Mouse (Mus musculus): ENCODE data around the gene Man2a1. TPM values are rescaled to one million over a fixed set of nuclear protein-coding genes. Genes with fewer than 3 reads are reported as not detected.
A peak's percentile ranks its signal among the peaks of the same experiment; 100 is the strongest.
"Not testable (repeated sequence)": the region's sequence is repeated elsewhere in the genome, so short reads cannot be mapped to it uniquely, and the experiment has no call there.

Gene Man2a1
- polyA plus RNA-seq, 1 experiment, result 1.2 TPM

DNA sequence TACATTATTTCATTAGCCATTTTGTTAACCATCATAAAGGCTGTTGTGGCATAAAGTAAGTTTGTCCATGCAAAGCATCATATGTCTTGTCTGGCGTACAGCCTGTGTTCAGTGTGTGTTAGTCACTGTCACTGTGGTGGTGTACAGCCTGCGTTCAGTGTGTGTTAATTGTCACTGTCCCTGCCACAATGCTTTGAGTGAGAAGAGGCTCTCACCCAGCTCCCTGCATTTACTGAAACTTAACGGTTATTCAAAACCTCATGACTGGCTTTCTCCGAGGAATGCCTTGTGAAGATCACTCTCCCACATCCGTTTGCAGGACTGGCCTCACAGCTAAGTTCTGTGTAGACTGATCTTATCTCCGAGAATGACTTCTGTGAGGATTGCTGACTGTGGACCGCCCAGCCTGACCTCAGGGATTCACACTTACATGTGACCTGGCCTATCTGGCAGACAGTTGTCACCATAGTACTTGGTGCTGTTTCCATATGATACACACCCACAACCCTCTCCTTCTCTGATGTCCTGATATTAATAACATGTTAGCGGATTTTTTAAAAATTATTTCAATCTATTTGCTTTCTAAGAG lies 146.2 kb downstream of the Man2a1 start:
- Histone ChIP-seq H3K4me1 (peaks cover 4% of the 10 kb centered on the region; the same call in 1 of the 2 replicates), H3K27me3 (replicated peaks) (no peaks in the 10 kb centered on the region), H3K4me3 (replicated peaks) (no peak overlapping the region), H3K36me3 (replicated peaks; ENCODE audit: low read length) (peaks cover 68% of the 10 kb centered on the region), H3K9me3 (peaks cover 10% of the 10 kb centered on the region)
- TF ChIP-seq GATA1 (IDR thresholded peaks at IDR 0.05; ENCODE audit: borderline replicate concordance, low read length) (no peak), FLI1 (IDR thresholded peaks at IDR 0.05; ENCODE audit: low read length) (no peak)

DNA sequence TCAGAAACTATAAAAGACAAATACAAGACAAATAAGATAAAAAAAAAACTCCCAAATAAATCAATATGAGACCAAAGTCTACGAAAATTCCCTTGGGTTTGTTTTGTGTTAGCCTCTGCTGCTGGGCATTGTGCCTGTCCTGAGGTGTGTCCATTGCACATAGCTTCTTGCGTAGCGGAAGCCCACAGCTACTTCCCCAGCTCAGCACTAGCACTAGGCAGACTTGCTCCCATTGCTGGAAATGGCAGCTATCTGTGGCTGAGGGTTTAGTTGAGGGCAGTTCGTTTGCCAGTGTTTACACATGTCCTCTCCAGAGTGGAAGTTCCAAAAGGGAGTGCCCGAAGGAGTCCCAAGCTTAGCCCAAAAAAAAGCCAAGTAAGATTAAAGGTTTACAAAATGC lies 146.9 kb downstream of the Man2a1 start:
- no peaks in the 10 kb centered on the region for H3K27me3 ChIP-seq (replicated peaks)
- peaks cover 4% of the 10 kb centered on the region; the same call in 1 of the 2 replicates for H3K4me1 ChIP-seq
- H3K36me3 ChIP-seq (replicated peaks; ENCODE audit: low read length), result peaks cover 61% of the 10 kb centered on the region
- no peak overlapping the region for H3K4me3 ChIP-seq (replicated peaks)
- TF ChIP-seq GATA1 (IDR thresholded peaks at IDR 0.05; ENCODE audit: borderline replicate concordance, low read length) (no peak), FLI1 (IDR thresholded peaks at IDR 0.05; ENCODE audit: low read length) (no peak)
- peaks cover 10% of the 10 kb centered on the region for H3K9me3 ChIP-seq

DNA sequence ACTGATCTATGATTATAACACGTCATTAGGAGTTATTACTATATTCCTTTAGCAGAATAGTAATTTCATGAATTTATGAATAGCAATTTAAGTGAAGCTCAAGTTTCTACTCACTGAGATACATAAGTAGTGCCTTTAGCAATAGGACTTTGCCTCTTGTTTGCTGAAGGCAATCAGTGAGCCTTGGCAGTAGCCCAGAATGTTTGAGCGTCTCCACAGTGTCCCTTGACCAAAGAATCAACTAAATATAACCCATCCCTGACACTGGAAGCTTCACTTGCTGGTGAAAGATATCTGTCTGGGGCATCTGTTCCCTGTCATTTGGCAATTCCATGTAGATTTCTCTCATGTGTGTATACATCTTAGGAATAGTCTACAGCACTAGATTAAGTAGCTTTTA lies 147.6 kb downstream of the Man2a1 start:
- H3K9me3 ChIP-seq, result peaks cover 10% of the 10 kb centered on the region
- H3K27me3 ChIP-seq (replicated peaks), result no peaks in the 10 kb centered on the region
- no peak overlapping the region for H3K4me3 ChIP-seq (replicated peaks)
- TF ChIP-seq FLI1 (IDR thresholded peaks at IDR 0.05; ENCODE audit: low read length) (no peak), GATA1 (IDR thresholded peaks at IDR 0.05; ENCODE audit: borderline replicate concordance, low read length) (no peak)
- peaks cover 54% of the 10 kb centered on the region for H3K36me3 ChIP-seq (replicated peaks; ENCODE audit: low read length)
- peaks cover 4% of the 10 kb centered on the region; the same call in 1 of the 2 replicates for H3K4me1 ChIP-seq

DNA sequence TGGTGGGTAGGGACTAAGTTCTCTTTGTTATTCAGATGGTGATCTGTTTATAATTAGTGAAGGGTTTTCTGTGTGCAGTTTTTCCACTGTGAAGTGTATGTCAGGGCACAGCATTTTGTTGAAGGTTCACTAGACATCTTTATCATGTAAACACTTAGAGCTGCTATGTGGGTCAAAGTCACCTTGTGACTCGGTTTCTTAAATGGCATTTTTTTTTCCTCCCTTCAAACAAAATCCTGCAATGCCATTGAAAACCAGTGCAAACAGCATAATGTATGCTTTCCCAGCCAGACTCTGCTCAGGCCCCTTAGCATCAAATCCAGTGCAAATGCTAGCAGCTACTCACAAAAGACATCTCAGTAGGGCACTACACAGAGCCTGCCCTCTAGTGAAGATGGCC lies 148.6 kb downstream of the Man2a1 start:
- Histone ChIP-seq H3K36me3 (replicated peaks; ENCODE audit: low read length) (peaks cover 44% of the 10 kb centered on the region), H3K4me3 (replicated peaks) (no peak overlapping the region), H3K9me3 (peaks cover 10% of the 10 kb centered on the region), H3K27me3 (replicated peaks) (no peaks in the 10 kb centered on the region), H3K4me1 (peaks cover 13% of the 10 kb centered on the region)
- TF ChIP-seq GATA1 (IDR thresholded peaks at IDR 0.05; ENCODE audit: borderline replicate concordance, low read length), result no peak
- TF ChIP-seq FLI1 (IDR thresholded peaks at IDR 0.05; ENCODE audit: low read length), result no peak

DNA sequence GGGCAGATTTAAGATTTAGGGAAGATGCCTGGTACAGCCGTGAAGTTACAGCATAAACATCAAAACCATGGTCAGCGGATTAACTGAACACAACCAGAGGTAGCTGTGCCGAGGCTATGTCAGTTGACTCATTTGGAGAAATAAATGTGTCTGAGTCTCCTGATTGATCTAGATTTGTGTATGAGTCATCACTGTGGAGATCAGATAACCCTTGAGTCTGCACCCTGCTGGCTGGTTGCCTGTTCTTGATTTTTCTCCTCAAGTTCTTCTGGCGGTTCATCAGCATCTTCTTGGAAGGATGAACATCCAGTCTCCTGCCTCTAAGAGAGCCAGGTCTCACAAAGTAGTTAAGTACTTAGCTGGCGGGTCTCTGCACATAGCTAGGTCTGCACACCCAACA lies 150.7 kb downstream of the Man2a1 start:
- peaks cover 19% of the 10 kb centered on the region for H3K4me1 ChIP-seq
- H3K4me3 ChIP-seq (replicated peaks), result no peak overlapping the region
- peaks cover 24% of the 10 kb centered on the region for H3K36me3 ChIP-seq (replicated peaks; ENCODE audit: low read length)
- H3K9me3 ChIP-seq, result no peaks in the 10 kb centered on the region
- TF ChIP-seq GATA1 (IDR thresholded peaks at IDR 0.05; ENCODE audit: borderline replicate concordance, low read length) (no peak), FLI1 (IDR thresholded peaks at IDR 0.05; ENCODE audit: low read length) (no peak)
- H3K27me3 ChIP-seq (replicated peaks), result no peaks in the 10 kb centered on the region

DNA sequence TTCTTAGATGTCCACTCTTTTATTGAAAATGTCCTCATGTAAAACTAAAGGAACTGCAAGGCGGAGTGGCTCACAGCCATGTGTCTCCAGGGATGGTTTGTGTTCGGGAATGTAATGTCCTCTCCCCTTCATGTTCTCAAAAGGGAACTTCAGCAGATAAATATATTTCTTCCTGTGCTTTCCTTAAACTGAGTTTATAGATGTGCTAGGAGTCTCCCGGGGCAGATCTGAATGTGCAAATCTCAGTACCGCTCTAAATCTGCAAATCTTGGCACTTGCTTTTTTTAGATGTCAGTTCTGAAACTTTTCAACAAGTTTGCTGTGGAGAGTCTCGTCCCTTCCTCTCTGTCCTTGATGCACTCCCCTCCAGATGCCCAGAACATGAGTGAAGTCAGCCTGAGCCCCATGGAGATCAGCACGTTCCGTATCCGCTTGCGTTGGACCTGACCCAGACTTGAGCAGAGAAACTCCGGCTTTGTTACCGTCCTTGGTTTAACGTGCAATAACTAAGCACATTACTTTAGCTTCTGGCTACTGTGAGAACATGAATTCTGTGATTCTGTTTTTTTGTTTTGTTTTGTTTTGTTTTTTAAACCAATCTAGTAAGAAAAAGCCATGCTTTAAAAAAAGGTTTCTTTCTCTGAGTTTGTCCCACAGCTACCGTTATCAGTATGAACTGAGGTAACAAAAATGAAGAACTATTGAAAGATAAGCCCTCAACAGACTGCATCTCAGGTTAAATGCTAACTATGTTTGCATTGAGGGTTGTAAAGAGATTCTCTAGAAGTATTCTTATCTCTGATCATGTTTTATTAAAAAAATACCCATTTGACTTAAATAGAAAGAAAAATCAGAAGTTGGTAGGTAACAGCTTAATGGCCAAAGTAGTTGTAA lies 151.8 kb downstream of the Man2a1 start:
- TF ChIP-seq FLI1 (IDR thresholded peaks at IDR 0.05; ENCODE audit: low read length), result no peak
- TF ChIP-seq GATA1 (IDR thresholded peaks at IDR 0.05; ENCODE audit: borderline replicate concordance, low read length), result no peak
- Histone ChIP-seq H3K27me3 (replicated peaks) (no peaks in the 10 kb centered on the region), H3K36me3 (replicated peaks; ENCODE audit: low read length) (peaks cover 17% of the 10 kb centered on the region), H3K4me3 (replicated peaks) (no peak overlapping the region), H3K4me1 (peaks cover 14% of the 10 kb centered on the region), H3K9me3 (no peaks in the 10 kb centered on the region)

DNA sequence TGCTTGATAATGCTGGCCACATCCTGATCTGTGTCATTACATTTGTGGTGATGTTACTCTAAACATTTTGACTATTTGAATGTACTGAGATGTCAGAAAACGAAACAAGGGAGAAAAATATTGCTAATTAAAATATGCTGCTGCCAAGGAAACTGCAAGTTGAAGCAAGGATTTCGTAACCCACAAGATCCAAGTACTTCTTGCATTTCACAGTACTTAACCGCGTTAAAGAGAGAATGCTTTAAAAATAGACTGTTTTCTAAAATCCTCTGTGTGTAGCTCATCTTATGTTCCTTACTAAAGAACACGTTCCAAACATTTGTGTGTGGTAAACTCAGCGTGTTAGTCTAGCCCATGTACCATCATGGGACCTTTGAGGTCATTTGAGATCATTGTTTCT lies 153.0 kb downstream of the Man2a1 start:
- H3K4me1 ChIP-seq, result peaks cover 14% of the 10 kb centered on the region
- TF ChIP-seq FLI1 (IDR thresholded peaks at IDR 0.05; ENCODE audit: low read length) (no peak), GATA1 (IDR thresholded peaks at IDR 0.05; ENCODE audit: borderline replicate concordance, low read length) (no peak)
- H3K27me3 ChIP-seq (replicated peaks), result peaks cover 2% of the 10 kb centered on the region
- H3K9me3 ChIP-seq, result no peaks in the 10 kb centered on the region
- H3K36me3 ChIP-seq (replicated peaks; ENCODE audit: low read length), result peaks cover 12% of the 10 kb centered on the region
- no peak overlapping the region for H3K4me3 ChIP-seq (replicated peaks)

DNA sequence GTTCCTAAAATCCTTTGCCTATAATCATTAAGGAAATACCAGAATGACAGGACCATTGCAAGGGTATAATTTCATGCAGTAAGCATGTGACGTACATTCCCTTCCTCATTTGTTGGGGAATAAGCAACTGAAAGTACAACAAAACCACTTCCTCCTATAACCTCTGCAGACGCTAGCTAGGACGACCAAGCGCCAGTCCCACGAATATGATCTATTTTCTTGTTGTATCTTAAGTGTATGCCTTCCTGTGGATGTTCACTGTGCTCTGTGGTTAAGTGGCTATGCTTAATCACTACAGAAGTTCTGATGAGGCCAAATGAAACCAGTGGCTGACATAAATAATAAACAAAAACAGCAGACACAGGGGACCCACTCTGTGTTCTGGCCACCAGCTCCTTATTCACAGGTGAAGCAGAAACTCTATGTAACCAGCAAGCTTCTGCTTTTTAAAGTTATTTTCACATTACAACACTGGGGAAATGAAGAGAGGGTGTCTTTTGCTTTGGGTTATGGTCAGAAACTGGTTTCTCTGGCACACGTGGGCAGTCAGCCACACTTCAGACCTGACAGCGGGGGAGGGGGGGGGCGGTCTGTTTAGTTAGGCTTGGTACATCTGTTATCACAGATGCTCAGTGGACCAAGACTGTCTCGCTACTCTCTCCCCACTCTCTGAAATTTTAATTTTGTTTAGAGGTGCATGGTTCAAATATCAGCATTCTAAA lies 153.8 kb downstream of the Man2a1 start:
- TF ChIP-seq GATA1 (IDR thresholded peaks at IDR 0.05; ENCODE audit: borderline replicate concordance, low read length), result no peak
- TF ChIP-seq FLI1 (IDR thresholded peaks at IDR 0.05; ENCODE audit: low read length), result no peak
- peaks cover 2% of the 10 kb centered on the region for H3K27me3 ChIP-seq (replicated peaks)
- H3K4me3 ChIP-seq (replicated peaks), result peak overlapping the region; percentile 87
- H3K9me3 ChIP-seq, result no peaks in the 10 kb centered on the region; the same call in 1 of the 2 replicates
- peaks cover 14% of the 10 kb centered on the region for H3K4me1 ChIP-seq
- H3K36me3 ChIP-seq (replicated peaks; ENCODE audit: low read length), result peaks cover 12% of the 10 kb centered on the region

DNA sequence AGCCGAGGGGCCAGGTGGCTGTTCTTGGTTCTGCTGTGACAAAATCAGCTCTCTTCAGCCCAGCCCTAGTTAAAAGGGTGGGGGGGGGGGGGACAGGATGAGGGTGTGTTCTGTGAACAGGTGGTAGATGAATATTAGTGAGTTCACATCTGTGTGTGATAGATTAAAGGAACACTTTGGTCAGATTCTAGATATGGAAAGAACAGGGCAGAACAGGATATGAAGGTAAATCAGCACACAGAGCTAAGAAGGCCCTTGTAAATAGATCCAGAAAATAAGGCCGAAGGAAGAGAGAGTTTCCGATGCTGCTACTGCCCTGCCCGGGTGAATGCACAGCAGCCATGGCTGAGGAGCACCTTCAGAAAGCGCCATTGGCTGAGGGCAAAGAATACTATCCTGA lies 154.7 kb downstream of the Man2a1 start:
- TF ChIP-seq FLI1 (IDR thresholded peaks at IDR 0.05; ENCODE audit: low read length) (no peak), GATA1 (IDR thresholded peaks at IDR 0.05; ENCODE audit: borderline replicate concordance, low read length) (no peak)
- Histone ChIP-seq H3K27me3 (replicated peaks) (peaks cover 2% of the 10 kb centered on the region), H3K36me3 (replicated peaks; ENCODE audit: low read length) (peaks cover 12% of the 10 kb centered on the region)

DNA sequence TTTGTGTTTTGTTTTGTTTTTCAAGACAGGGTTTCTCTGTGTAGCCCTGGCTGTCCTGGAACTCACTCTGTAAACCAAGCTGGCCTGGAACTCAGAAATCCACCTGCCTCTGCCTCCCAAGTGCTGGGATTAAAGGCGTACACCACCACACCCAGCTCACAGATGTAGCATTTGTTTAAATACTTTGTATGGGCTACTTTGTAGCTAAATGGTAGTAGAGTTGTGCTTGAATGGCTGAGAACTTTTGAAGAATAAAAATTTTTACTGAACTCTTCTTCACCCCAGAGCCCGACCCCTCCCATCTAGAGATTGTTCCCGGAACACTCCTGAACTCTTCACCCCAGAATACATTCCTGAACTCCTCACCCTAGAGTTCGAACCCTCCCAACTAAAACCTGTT lies 162.1 kb downstream of the Man2a1 start:
- not testable (repeated sequence) for H3K4me3 ChIP-seq (replicated peaks)

More for the DNA sequence above, 154.7 kb downstream of the Man2a1 start:
- no peak overlapping the region for H3K4me3 ChIP-seq (replicated peaks)
- H3K4me1 ChIP-seq, result peaks cover 14% of the 10 kb centered on the region
- H3K9me3 ChIP-seq, result no peaks in the 10 kb centered on the region; the same call in 1 of the 2 replicates

More for the DNA sequence above, 162.1 kb downstream of the Man2a1 start:
- not testable (repeated sequence) for H3K36me3 ChIP-seq (replicated peaks; ENCODE audit: low read length); H3K27me3 ChIP-seq (replicated peaks); H3K9me3 ChIP-seq; H3K4me1 ChIP-seq

Data from megakaryocyte, embryonic 14.5 days (primary cell).